Mouse (Mus musculus) cerebellum, adult 2 months (tissue): ENCODE measurements at regions not wholly inside any gene's neighbourhood (a gene's known extent, or its start where the extent isn't known, plus 50 kb on each side); places are given as distances from the start of the nearest gene placed in this dataset.

ENCODE experiments used
- DNase-seq, 2 experiments: peaks; one replicate each; pipeline ENCODE4 v3.0.0; 2021
- H3K27ac ChIP-seq: fragments of 200-500 bp; 2 replicates; pipeline ENCODE4 v1.5.1; 2012; ENCODE audit warnings: low read length, control low read depth, inconsistent platforms; ENCODE audit not compliant: insufficient read depth
- H3K27me3 ChIP-seq: fragments of 200-500 bp; 2 replicates; pipeline ENCODE4 v1.6.1; 2012; ENCODE audit warnings: inconsistent platforms, mild to moderate bottlenecking, low read length, moderate library complexity; ENCODE audit not compliant: control insufficient read depth, insufficient read depth
- H3K4me1 ChIP-seq: fragments of 200-500 bp; 2 replicates; pipeline ENCODE4 v1.6.1; 2011; ENCODE audit warnings: low read length; ENCODE audit not compliant: control insufficient read depth, insufficient read depth
- H3K4me3 ChIP-seq: fragments of 200-500 bp; replicated peaks from 2 replicates; pipeline ENCODE3; 2011; ENCODE audit warnings: mild to moderate bottlenecking, low read depth, low read length, control low read depth; ENCODE audit not compliant: insufficient read depth
- CTCF ChIP-seq: fragments of 200-500 bp; IDR thresholded peaks from 2 replicates; pipeline ENCODE4 v1.5.1; 2011; ENCODE audit warnings: low read depth, mild to moderate bottlenecking, control low read depth, low read length, moderate library complexity, borderline replicate concordance; ENCODE audit not compliant: insufficient read depth
- POLR2A ChIP-seq: fragments of 200-500 bp; IDR thresholded peaks from 2 replicates; pipeline ENCODE4 v1.6.1; 2011; ENCODE audit warnings: low read length, control low read depth, borderline replicate concordance; ENCODE audit not compliant: insufficient read depth
- WGBS: fragments of 180-500 bp; shearing (Covaris S2); methylation state at CpG from one replicate; pipeline ENCODE4 v1.1.7; 2018; 5-methylcytosine and 5-hydroxymethylcytosine counted together

DNA sequence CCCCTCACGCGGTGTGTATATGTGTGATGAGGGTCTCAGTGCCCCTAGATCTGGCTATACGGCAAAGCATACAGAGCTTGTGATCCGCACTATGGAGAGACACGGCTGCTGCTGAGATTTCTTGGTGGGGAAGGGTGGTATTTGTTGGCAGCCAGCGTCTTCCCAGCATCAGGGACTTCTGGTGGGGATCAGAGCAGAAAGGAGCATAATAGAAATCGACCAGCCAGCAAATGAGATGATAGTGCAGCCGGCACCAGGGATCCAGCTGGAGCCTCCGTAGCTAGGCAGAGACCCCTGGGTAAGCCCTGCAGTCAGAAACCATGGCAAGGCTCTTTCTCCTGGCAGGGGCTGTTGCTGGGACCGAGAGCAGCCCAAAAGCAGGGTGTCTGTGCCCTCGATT, 425.2 kb upstream of the Kcnab2 start:
- H3K27me3 ChIP-seq: no peaks in the 10 kb centered on the region
- 27% methylated on average over 11 of the region's 11 CpGs for WGBS
- no peak for DNase-seq
- no peak for TF ChIP-seq POLR2A
- no peak for TF ChIP-seq CTCF
- no peaks in the 10 kb centered on the region for H3K4me1 ChIP-seq
- no peak overlapping the region for H3K4me3 ChIP-seq
- H3K27ac ChIP-seq: no peak overlapping the region

DNA sequence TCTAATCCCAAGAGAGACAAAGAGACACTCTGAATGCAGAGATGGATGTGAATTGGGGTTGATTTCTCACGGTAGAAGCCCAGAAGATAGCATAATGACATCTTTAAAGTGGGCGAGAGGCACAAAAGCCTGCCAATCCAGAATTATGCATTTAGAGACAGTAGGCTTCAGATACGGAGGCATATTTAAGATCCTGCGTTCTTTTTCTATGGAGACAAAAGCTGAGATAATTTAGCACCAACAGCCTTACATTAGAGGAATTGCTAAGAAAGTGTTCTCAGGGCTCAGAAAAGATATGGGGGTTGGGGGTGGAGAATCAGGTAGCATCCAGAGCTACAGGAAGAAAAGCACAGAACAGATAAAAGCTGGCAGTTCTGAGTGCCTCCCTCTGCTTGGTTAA, 422.4 kb upstream of the Kcnab2 start:
- TF ChIP-seq CTCF: no peak
- TF ChIP-seq POLR2A: no peak
- Histone ChIP-seq H3K27me3 (no peaks in the 10 kb centered on the region), H3K4me1 (no peaks in the 10 kb centered on the region), H3K27ac (no peak overlapping the region), H3K4me3 (no peak overlapping the region)
- 78% methylated on average over 4 of the region's 4 CpGs for WGBS
- DNase-seq: no peak

DNA sequence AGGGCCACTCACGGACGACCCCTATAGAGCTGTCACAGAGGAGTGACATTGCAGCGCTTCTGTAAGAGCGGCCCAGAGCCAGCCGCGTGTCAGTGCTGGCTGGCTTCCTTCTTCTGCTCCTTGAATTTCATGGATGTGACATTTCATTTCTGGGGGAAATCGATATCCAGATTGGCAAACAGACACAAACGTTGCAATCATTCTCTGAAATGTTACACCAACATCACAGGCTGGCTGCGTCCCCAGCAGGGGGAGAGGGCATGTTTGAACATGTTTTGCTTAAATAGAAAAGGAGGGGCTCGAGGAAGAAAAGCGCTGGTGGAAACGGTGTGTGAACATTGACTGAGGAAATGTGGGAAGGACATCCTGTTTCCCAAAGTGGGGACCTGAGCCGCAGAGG, 417.4 kb upstream of the Kcnab2 start:
- WGBS: 34% methylated on average over 13 of the region's 13 CpGs

DNA sequence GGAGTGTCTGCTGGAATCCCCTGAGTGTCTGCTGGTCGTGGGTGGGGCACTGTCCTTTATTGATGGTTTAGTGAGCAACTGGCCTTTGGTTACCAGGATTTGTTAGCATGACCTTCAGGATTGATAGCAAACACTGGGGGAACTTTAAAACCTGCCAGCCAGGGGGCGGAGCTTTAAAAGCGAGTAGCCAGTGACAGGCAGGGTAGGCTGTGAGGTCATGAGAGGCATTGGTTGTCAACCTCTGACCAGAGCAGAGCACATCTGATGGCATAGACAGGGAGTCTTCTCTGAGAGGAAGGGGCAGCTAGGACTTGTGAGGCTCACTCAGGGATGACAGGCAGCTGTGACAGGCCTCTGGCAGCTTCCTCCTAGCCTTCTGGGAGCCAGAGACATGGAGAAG, 415.3 kb upstream of the Kcnab2 start:
- 80% methylated on average over 3 of the region's 3 CpGs for WGBS

More for the DNA sequence above, 417.4 kb upstream of the Kcnab2 start:
- TF ChIP-seq CTCF: no peak
- TF ChIP-seq POLR2A: no peak
- no peak overlapping the region for H3K27ac ChIP-seq
- DNase-seq: no peak
- H3K27me3 ChIP-seq: no peaks in the 10 kb centered on the region
- H3K4me3 ChIP-seq: no peak overlapping the region
- no peaks in the 10 kb centered on the region for H3K4me1 ChIP-seq

DNA sequence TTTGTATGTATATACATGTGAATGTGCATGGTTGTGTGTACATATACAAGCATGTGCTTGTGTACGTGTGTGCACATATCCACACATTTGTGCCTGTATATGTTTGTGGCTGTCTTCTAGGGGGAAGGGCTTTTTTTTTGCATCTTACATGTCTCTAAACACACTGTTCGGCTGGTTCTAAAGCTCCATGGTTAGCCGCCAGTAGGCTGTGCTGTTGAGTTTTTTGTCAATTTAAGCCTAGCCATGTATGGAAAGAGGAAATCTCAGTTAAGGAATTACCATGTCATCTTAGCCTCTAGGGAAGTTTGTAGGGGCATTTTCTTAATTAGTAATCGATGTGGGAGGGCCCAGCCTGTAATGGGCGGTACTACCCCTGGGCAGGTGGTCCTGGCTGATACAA, 411.5 kb upstream of the Kcnab2 start:
- no peaks in the 10 kb centered on the region; the same call in 1 of the 2 replicates for H3K4me1 ChIP-seq
- TF ChIP-seq CTCF: no peak
- H3K27ac ChIP-seq: no peak overlapping the region
- 80% methylated on average over 5 of the region's 5 CpGs for WGBS
- no peak overlapping the region for H3K4me3 ChIP-seq
- no peaks in the 10 kb centered on the region for H3K27me3 ChIP-seq
- DNase-seq: no peak

More for the DNA sequence above, 415.3 kb upstream of the Kcnab2 start:
- DNase-seq: no peak
- TF ChIP-seq CTCF: no peak
- no peak for TF ChIP-seq POLR2A
- Histone ChIP-seq H3K27ac (no peak overlapping the region), H3K27me3 (no peaks in the 10 kb centered on the region), H3K4me3 (no peak overlapping the region), H3K4me1 (no peaks in the 10 kb centered on the region; the same call in 1 of the 2 replicates)

DNA sequence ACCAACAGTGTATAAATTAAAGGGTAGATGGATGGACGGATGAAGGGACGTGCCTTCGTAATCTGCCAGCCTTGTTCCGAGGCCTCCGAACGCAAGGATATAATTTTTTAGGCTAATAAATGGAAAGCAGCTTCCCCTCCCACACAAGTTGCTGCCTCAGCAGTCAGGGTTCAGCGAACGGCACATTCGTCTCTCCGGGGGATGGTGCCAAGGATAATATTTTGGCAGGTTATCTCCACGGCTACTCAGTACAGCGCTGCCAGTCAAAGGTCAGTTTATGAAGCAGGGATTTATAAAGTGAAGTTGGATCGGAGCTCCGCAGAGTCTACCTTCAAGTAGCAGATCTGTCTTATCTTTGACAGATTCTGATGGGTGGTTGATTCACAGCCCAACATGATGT, 410.6 kb upstream of the Kcnab2 start:
- DNase-seq: no peak
- TF ChIP-seq POLR2A: no peak
- TF ChIP-seq CTCF: no peak
- Histone ChIP-seq H3K27me3 (no peaks in the 10 kb centered on the region), H3K4me1 (no peaks in the 10 kb centered on the region; the same call in 1 of the 2 replicates), H3K4me3 (no peak overlapping the region), H3K27ac (no peak overlapping the region)
- WGBS: 39% methylated on average over 14 of the region's 14 CpGs

DNA sequence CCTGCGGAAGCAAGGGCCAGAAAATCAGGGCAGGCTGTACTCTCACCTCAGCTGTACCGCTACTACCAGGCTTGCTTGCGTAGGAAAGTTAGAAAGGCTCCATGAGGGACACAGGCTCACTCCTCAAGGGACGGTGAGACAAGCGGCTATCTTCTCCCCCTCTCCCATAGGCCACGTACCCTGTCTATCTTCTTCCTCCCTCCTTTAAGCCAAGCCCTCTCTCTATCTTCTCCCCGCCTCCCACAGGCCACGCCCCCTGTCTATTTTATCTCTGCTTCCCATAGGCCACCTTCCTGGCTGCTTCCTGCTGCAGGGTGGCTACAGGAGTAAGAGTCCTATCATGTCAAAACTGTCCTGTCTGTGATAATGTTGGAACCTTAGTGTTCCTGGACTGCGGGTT, 409.1 kb upstream of the Kcnab2 start:
- H3K4me3 ChIP-seq: no peak overlapping the region
- H3K27ac ChIP-seq: no peak overlapping the region
- no peaks in the 10 kb centered on the region for H3K27me3 ChIP-seq
- WGBS: 84% methylated on average over 9 of the region's 9 CpGs
- TF ChIP-seq POLR2A (no peak), CTCF (no peak)
- H3K4me1 ChIP-seq: no peaks in the 10 kb centered on the region; the same call in 1 of the 2 replicates
- no peak for DNase-seq

DNA sequence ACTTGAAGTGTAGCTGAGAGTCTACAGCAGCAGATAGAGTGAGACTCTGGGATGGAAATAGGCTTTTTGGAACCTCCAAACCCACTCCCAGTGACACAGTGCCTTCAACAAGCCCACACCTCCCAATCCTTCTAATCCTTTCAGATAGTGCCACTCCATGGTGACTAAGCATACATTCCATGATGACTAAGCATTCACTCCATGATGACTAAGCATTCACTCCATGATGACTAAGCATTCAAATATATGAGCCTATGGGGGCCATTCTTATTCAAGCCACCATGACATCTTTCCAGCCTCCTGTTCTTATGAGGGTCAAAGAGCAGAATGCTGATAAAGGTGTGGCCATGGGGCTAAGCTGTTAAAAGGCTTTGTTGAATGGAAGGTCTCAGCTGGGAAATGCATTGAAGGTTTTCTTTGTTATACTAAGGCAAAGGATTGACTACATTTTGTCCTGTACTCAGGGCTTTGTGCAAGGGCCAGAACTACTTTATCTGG, 403.8 kb upstream of the Kcnab2 start:
- no peak for DNase-seq
- no peak overlapping the region for H3K27ac ChIP-seq
- no peak for TF ChIP-seq CTCF
- no peak for TF ChIP-seq POLR2A
- H3K27me3 ChIP-seq: no peaks in the 10 kb centered on the region
- no peak overlapping the region for H3K4me3 ChIP-seq
- no peaks in the 10 kb centered on the region for H3K4me1 ChIP-seq
